Mouse (Mus musculus) liver, adult 2 months (tissue): ENCODE results near the gene Ap2a1.

Source experiments
- CTCF ChIP-seq: fragments of 200-500 bp; IDR thresholded peaks from 2 replicates; pipeline ENCODE4 v1.5.1; 2011; ENCODE audit warnings: low read depth, low read length, control low read depth
- POLR2A ChIP-seq: fragments of 200-500 bp; IDR thresholded peaks from 2 replicates; pipeline ENCODE4 v1.6.1; 2011; ENCODE audit warnings: low read length, control low read depth; ENCODE audit not compliant: insufficient read depth; ENCODE audit errors: extremely low read depth

GRCm38 (mm10) chr7:44886964-44887363, 42.3 kb downstream of the Ap2a1 start:
- no peak for TF ChIP-seq CTCF
- TF ChIP-seq POLR2A = no peak
